Mouse (Mus musculus) limb, embryonic 11.5 days (tissue): ENCODE measurements at regions not wholly inside any gene's neighbourhood (a gene's known extent, or its start where the extent isn't known, plus 50 kb on each side); places are given as distances from the start of the nearest gene placed in this dataset.

Experiments used
- ATAC-seq: fragments of 200-750 bp; cut with Nextera tagmentation; 2 replicates; pipeline ENCODE4 v1.8.0; 2017; ENCODE audit warnings: low read depth; ENCODE audit not compliant: insufficient number of reproducible peaks, low FRiP score, low TSS enrichment
- DNase-seq: peaks from one replicate; pipeline ENCODE4 v3.0.0-alpha.2; 2015; ENCODE audit warnings: low spot score
- H3K27ac ChIP-seq: fragments of 300-500 bp; sonication (generic); replicated peaks from 2 replicates; pipeline ENCODE4 v1.5.1; 2014; ENCODE audit warnings: low read depth, mild to moderate bottlenecking, low read length
- H3K27me3 ChIP-seq: fragments of 300-500 bp; sonication (generic); 2 replicates; pipeline ENCODE4 v1.6.1; 2014; ENCODE audit warnings: mild to moderate bottlenecking, low read length, mixed read lengths; ENCODE audit not compliant: control insufficient read depth, insufficient read depth
- H3K36me3 ChIP-seq: fragments of 300-500 bp; sonication (generic); 2 replicates; pipeline ENCODE4 v1.6.1; 2014; ENCODE audit warnings: mild to moderate bottlenecking, low read length, moderate library complexity, mixed read lengths; ENCODE audit not compliant: control insufficient read depth, insufficient read depth
- H3K4me1 ChIP-seq: fragments of 300-500 bp; sonication (generic); 2 replicates; pipeline ENCODE4 v1.6.1; 2014; ENCODE audit warnings: low read length, mixed read lengths; ENCODE audit not compliant: control insufficient read depth, insufficient read depth
- H3K4me2 ChIP-seq: fragments of 300-500 bp; sonication (generic); 2 replicates; pipeline ENCODE4 v1.6.1; 2014; ENCODE audit warnings: low read depth, mild to moderate bottlenecking, moderate library complexity; ENCODE audit not compliant: severe bottlenecking
- H3K4me3 ChIP-seq: fragments of 300-500 bp; sonication (generic); 2 replicates; pipeline ENCODE4 v1.5.1; 2014; ENCODE audit warnings: low read depth, low read length
- H3K9ac ChIP-seq: fragments of 300-500 bp; sonication (generic); 2 replicates; pipeline ENCODE4 v1.6.1; 2014; ENCODE audit warnings: mild to moderate bottlenecking, low read length
- H3K9me3 ChIP-seq: fragments of 300-500 bp; sonication (generic); 2 replicates; pipeline ENCODE4 v1.6.1; 2016; ENCODE audit warnings: low read length; ENCODE audit not compliant: control insufficient read depth
- WGBS: fragments of 180-500 bp; shearing (Covaris S2); extraction: QIAGEN DNeasy Blood & Tissue Kit; methylation state at CpG from one replicate; pipeline ENCODE4 v1.1.7; 2014; 5-methylcytosine and 5-hydroxymethylcytosine counted together

GRCm38 (mm10) chr2:21908813-21909480 lies 318.4 kb upstream of the Myo3a start:
- no peak for ATAC-seq
- Histone ChIP-seq H3K9ac (no peak overlapping the region), H3K4me3 (no peak overlapping the region), H3K4me1 (no peaks in the 10 kb centered on the region), H3K36me3 (no peaks in the 10 kb centered on the region), H3K9me3 (no peaks in the 10 kb centered on the region), H3K27ac (no peak overlapping the region), H3K4me2 (no peak overlapping the region), H3K27me3 (no peaks in the 10 kb centered on the region)
- 79% methylated on average over 7 of the region's 7 CpGs for WGBS
- DNase-seq: no peak

- WGBS: 9% methylated on average over 7 of the region's 7 CpGs
- Histone ChIP-seq H3K27ac (no peak overlapping the region), H3K9me3 (no peaks in the 10 kb centered on the region), H3K9ac (no peak overlapping the region), H3K27me3 (no peaks in the 10 kb centered on the region), H3K4me1 (no peaks in the 10 kb centered on the region), H3K4me3 (no peak overlapping the region), H3K4me2 (peak overlapping the region; percentile 17; the same call in 1 of the 2 replicates), H3K36me3 (no peaks in the 10 kb centered on the region)
- peak; percentile 44 for ATAC-seq
- DNase-seq: peak; percentile 80
Measured at GRCm38 (mm10) chr2:21909481-21909966, 317.8 kb upstream of the Myo3a start.

GRCm38 (mm10) chr2:21917804-21918690 lies 309.3 kb upstream of the Myo3a start:
- peaks cover 3% of the 10 kb centered on the region; the same call in 1 of the 2 replicates for H3K4me1 ChIP-seq
- WGBS: 21% methylated on average over 16 of the region's 16 CpGs

GRCm38 (mm10) chr2:21919091-21919490 lies 308.2 kb upstream of the Myo3a start:
- no peaks in the 10 kb centered on the region for H3K9me3 ChIP-seq
- no peak overlapping the region for H3K9ac ChIP-seq
- WGBS: 80% methylated on average over 2 of the region's 2 CpGs
- no peak overlapping the region for H3K4me2 ChIP-seq
- ATAC-seq (no peak), DNase-seq (no peak)
- no peaks in the 10 kb centered on the region for H3K36me3 ChIP-seq
- no peak overlapping the region for H3K27ac ChIP-seq
- no peak overlapping the region for H3K4me3 ChIP-seq
- H3K4me1 ChIP-seq: peaks cover 3% of the 10 kb centered on the region; the same call in 1 of the 2 replicates
- H3K27me3 ChIP-seq: no peaks in the 10 kb centered on the region

More at GRCm38 (mm10) chr2:21917804-21918690, 309.3 kb upstream of the Myo3a start:
- H3K9ac ChIP-seq: peak overlapping the region; percentile 37
- no peaks in the 10 kb centered on the region for H3K9me3 ChIP-seq
- peak overlapping the region; percentile 48 for H3K4me2 ChIP-seq
- H3K27me3 ChIP-seq: no peaks in the 10 kb centered on the region
- H3K4me3 ChIP-seq: peak overlapping the region; percentile 16; the same call in 1 of the 2 replicates
- no peaks in the 10 kb centered on the region for H3K36me3 ChIP-seq
- DNase-seq: peak; percentile 74
- peak; percentile 70 for ATAC-seq
- H3K27ac ChIP-seq: peak overlapping the region; percentile 22

- DNase-seq (no peak), ATAC-seq (no peak)
- H3K36me3 ChIP-seq: no peaks in the 10 kb centered on the region
- no peaks in the 10 kb centered on the region for H3K4me1 ChIP-seq
- 47% methylated on average over 1 of the region's 1 CpGs for WGBS
- no peak overlapping the region for H3K4me3 ChIP-seq
- no peaks in the 10 kb centered on the region for H3K9me3 ChIP-seq
- H3K4me2 ChIP-seq: no peak overlapping the region
- no peak overlapping the region for H3K9ac ChIP-seq
- H3K27me3 ChIP-seq: no peaks in the 10 kb centered on the region
- H3K27ac ChIP-seq: no peak overlapping the region
Measured at GRCm38 (mm10) chr2:21927656-21928055, 299.6 kb upstream of the Myo3a start.

- DNase-seq (no peak), ATAC-seq (no peak)
- H3K36me3 ChIP-seq: no peaks in the 10 kb centered on the region
- H3K9ac ChIP-seq: no peak overlapping the region
- H3K4me3 ChIP-seq: no peak overlapping the region
- H3K27me3 ChIP-seq: no peaks in the 10 kb centered on the region
- H3K9me3 ChIP-seq: no peaks in the 10 kb centered on the region
- no peaks in the 10 kb centered on the region for H3K4me1 ChIP-seq
- 93% methylated on average over 3 of the region's 3 CpGs for WGBS
- H3K27ac ChIP-seq: no peak overlapping the region
- no peak overlapping the region for H3K4me2 ChIP-seq
Measured at GRCm38 (mm10) chr2:21939993-21940392, 287.3 kb upstream of the Myo3a start.

GRCm38 (mm10) chr2:21940797-21941487 lies 286.4 kb upstream of the Myo3a start:
- ATAC-seq (peak; percentile 60; the same call in 1 of the 2 replicates), DNase-seq (peak; percentile 27)
- WGBS: 53% methylated on average over 4 of the region's 4 CpGs

GRCm38 (mm10) chr2:21941488-21942000 lies 285.8 kb upstream of the Myo3a start:
- no peaks in the 10 kb centered on the region for H3K36me3 ChIP-seq
- H3K9me3 ChIP-seq: no peaks in the 10 kb centered on the region
- no peaks in the 10 kb centered on the region for H3K4me1 ChIP-seq
- no peak overlapping the region for H3K4me3 ChIP-seq
- no peak overlapping the region for H3K9ac ChIP-seq
- DNase-seq: no peak
- ATAC-seq: no peak
- H3K4me2 ChIP-seq: no peak overlapping the region
- WGBS: 64% methylated on average over 2 of the region's 2 CpGs
- no peak overlapping the region for H3K27ac ChIP-seq
- no peaks in the 10 kb centered on the region for H3K27me3 ChIP-seq

More at GRCm38 (mm10) chr2:21940797-21941487, 286.4 kb upstream of the Myo3a start:
- Histone ChIP-seq H3K36me3 (no peaks in the 10 kb centered on the region), H3K4me1 (no peaks in the 10 kb centered on the region), H3K27me3 (no peaks in the 10 kb centered on the region), H3K4me3 (no peak overlapping the region), H3K9ac (no peak overlapping the region), H3K27ac (no peak overlapping the region), H3K9me3 (no peaks in the 10 kb centered on the region), H3K4me2 (no peak overlapping the region)
